Mouse (Mus musculus): ENCODE measurements at regions not wholly inside any gene's neighbourhood (a gene's known extent, or its start where the extent isn't known, plus 50 kb on each side); places are given as distances from the start of the nearest gene placed in this dataset.
A peak's percentile ranks its signal among the peaks of the same experiment; 100 is the strongest.

DNA sequence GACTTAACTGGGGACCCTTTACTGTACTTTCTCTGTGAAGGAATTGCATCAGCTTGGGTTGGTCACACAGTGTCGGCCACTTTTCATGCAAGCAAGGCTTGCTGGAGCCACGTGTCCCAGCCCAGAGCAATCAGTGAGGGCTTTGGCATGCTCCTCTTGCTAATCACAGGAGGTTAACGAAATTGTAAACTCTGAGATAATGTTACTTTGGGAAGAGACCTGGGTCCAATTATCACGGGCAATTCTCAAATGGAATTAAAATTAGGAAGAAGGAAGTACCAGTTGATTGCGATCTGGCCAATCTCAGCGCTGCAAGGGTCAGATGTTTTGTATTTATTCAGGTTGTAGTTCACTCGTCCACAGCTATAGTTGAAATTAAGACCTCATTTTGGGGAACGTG lies 153.2 kb downstream of the Dusp6 start:
- no peak for DNase-seq (ENCODE audit: low read depth, low spot score)

DNA sequence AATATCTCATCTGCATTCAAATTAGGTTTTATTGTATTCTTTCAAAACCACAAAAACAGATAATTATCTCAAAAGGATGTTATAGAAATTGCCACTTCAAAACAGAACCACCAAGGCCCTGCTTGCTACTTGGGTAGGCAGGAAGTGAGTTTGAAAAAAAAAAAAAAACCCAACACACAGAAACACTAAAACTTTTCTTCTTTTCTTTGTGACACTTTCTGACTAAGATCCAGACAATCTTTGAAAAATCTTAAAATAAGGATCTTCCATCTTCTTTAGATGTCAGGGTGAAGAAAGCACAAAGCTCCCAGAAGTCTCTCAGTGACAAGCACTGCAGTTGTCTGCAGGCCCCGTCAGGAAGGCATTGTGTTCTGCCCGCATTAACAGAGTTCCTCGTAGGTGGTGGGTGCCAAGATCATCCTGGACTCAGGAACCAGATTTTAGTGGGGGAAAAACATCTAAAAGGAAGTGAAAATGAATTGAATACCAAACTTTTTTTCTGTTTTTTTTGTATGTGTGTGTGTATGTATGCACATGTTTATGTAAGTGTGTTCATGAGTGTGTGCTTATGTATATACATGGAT lies 154.0 kb downstream of the Dusp6 start:
- peak; percentile 38 for DNase-seq (ENCODE audit: low read depth, low spot score)

- no peak for DNase-seq (ENCODE audit: low read depth, low spot score)
These were observed 154.6 kb downstream of the Dusp6 start for GRCm38 (mm10) chr10:99417591-99417990.

DNA sequence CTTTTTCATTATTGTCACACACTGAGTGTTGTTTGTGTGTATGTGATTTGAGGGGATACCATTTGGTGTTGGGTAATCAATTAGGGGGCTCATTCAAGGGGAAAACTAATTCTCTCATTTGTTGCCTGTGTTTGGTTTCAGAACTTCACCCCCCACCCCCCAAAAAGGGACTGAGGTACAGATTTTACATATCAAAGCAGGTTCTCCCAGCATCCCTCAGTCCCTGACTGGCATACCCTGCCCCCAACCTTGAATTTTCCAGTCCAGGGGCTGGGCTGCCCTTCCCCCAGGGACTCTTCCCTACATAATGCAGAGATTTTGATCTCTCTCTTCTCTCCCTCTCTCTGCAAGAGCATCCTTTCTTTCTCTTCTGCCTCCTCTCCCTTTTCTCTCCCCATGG lies 155.5 kb downstream of the Dusp6 start:
- DNase-seq (ENCODE audit: low read depth, low spot score), result no peak

- DNase-seq (ENCODE audit: low read depth, low spot score), result no peak
These were observed 156.5 kb downstream of the Dusp6 start for GRCm38 (mm10) chr10:99419532-99419931.

DNA sequence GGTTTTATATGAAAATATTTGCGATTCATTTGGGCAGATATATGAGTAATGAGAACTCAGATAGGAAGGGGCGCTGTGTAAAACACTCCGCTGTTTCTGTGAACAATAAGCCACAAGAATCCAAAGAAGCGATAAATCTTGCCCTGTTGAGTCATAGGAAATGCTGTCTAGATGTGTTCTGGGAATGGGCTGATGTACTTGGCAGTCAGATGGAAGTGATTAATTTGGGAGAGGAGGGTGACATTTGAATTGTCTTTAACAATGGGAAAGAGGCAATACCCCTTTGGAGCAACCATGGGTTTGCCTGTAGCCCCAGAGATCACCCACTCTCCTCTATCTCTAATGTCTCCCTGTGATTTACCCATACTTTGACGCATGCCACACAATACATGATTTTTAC lies 160.4 kb downstream of the Dusp6 start:
- DNase-seq (ENCODE audit: low read depth, low spot score), result no peak

GRCm38 (mm10) chr10:99425265-99425664 lies 162.2 kb downstream of the Dusp6 start:
- no peak for DNase-seq (ENCODE audit: low read depth, low spot score)

- no peak for DNase-seq (ENCODE audit: low read depth, low spot score)
These were observed 167.1 kb downstream of the Dusp6 start for GRCm38 (mm10) chr10:99430175-99430574.

DNA sequence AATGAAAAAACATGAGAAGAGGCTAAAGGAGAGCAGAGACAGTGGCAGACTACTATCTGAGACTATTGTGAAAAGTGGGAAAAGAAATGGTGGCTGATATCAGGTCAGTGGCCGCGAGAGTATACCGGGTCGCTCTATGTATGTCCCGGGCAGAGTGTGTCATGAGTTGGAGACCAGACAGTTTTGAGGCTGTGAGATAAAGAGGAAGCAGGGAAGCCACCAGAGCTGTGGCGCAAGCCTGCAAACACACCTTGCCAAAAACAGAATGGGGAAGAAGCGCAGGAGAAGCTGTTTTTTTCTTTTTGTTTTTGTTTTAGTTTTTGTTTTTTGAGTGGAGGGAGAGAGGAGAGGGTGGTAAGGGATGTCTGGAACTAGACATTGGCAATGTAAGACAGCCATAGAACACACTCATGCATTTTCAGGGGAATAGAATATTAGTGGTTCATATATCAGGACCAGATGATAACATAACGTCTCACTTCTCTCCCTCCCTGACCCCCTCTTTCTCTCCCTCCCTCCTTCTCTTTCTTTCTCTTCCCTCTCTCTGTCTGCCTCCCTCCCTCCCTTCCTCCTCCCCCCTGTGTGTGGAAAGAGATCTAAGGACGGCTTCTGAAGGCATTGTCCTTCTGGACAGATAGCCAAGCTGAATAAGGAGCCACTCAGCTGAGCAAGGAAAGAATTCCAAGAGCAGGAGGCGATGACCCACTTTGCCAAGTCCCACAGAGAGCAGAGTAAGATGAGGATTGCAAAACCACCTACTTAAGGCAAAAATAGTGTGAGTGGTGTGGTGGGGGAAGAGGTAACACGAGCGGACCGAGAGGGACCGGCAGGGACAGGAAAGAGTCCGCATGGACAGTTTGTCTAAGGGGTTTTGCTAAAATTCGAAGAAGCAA lies 167.9 kb downstream of the Dusp6 start:
- peak; percentile 70 for DNase-seq (ENCODE audit: low read depth, low spot score)

DNA sequence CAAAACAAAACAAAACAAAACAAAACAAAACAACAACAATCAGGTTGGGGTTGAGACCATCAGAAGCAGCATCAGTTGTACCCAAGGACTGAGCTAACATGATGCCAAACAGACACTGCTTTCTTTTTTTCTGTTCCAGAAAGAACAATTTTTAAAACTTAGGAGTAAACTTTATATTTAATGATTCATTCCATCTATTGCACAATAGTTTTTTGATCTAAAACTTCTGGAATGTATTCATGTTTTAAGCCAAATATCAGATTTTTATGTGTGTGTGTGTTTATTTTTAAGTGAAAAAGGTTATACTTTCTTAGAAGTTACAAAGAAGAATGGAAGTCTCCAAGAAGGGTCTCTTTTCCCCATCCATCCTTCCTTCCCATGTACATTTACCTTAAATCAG lies 174.0 kb downstream of the Dusp6 start:
- DNase-seq (ENCODE audit: low read depth, low spot score), result no peak

- no peak for DNase-seq (ENCODE audit: low read depth, low spot score)
These were observed 177.1 kb downstream of the Dusp6 start for GRCm38 (mm10) chr10:99440169-99440568.

DNA sequence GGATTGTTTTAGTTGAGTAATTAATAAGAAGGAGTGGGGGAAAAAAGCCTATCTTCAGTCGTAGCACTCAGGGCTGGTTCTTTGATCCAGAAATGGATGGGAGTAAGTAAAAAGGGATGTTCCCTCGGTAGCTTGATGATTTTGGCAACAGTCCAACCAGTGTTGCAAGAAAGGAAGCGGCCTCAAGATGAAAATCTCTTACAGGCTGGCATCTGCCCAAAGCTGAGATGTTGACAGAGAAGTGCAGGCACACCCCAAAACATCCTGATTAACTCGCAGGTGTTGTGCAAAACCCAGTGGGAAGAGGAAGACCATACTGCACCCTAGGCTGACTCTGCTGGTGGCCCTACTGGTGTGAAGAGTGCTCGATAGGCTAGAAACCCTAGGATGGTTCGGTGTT lies 178.0 kb downstream of the Dusp6 start:
- no peak for DNase-seq (ENCODE audit: low read depth, low spot score)

GRCm38 (mm10) chr10:99441931-99442330 lies 178.9 kb downstream of the Dusp6 start:
- no peak for DNase-seq (ENCODE audit: low read depth, low spot score)

DNA sequence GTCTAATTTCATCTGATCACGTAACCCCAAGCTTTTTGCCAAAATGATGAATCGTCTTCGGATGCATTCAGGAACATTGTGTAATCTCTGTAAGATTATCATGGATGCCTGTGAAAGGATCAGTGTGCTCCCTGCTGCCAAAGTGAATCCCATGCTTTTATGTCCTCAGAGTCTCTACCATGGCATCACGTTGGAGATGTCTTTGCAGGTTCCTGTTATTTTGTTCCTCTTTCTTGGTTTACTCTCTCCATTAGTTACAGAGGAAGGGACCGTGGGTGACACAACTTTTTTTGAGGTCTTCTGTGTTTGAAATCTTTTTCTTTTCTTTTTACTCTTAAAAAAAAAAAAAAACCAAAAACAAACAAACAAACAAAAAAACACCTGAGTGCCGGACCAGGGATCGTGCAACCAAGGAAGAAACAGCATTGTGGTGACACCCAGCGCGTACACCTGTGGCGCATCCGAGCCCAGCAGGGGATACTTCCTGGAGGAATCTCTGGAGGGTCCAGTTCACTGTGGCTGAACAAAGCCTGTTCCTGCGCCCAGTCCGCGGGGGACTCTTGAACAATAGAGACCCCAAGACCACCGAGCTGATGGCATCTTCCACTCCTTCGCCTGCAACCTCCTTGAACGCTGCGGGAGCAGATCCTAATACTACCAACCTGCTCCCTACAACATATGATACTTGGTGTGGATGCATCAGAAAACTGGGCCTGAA lies 180.6 kb downstream of the Dusp6 start:
- DNase-seq (ENCODE audit: low read depth, low spot score), result no peak

- DNase-seq (ENCODE audit: low read depth, low spot score), result peak; percentile 73
These were observed 187.9 kb downstream of the Dusp6 start for GRCm38 (mm10) chr10:99450714-99451625.

GRCm38 (mm10) chr10:99451639-99452417 lies 188.8 kb downstream of the Dusp6 start:
- no peak for DNase-seq (ENCODE audit: low read depth, low spot score)

- DNase-seq (ENCODE audit: low read depth, low spot score), result no peak
These were observed 193.1 kb downstream of the Dusp6 start for GRCm38 (mm10) chr10:99456180-99456579.

DNA sequence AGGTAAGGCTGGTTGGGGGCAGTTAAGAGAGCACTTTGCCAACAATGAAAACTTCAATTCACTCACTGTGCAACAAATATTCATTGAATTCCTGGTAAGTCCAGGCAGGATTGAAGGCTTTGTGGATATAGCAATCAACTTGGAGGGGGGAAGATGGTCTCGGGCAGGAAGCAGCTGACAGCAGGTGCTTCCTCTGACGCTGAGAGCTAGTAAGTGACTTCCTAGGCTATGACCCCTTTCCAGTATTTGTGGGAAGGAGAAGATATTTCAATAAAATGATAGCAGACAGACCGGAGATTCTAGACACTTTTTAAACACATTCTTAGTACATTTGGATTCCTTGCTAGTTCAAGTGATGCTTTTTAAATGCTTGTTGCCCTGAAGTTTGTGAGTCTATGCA lies 195.0 kb downstream of the Dusp6 start:
- DNase-seq (ENCODE audit: low read depth, low spot score), result no peak

DNA sequence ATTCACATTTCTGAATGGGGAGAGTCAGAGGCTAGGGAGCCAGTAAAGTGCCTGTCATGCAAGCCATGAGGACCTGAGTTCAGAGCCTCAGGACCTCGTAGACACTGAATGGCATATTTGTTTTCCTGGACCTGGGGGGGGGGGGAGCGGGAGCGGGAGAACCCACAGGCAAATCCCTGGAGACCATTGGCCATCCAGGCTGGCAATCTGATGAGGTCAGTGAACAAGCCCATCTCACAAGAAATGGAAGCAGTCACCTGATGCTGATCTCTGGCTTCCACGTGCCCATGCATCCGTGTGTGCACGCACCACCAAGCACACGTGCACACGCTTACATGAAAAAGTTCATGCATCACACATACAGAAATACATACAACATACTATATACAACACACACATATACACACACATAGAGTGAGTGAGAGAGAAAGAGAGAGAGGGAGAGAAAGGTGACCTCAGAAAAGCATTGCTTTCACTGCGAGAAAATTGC lies 196.2 kb downstream of the Dusp6 start:
- DNase-seq (ENCODE audit: low read depth, low spot score), result no peak

DNA sequence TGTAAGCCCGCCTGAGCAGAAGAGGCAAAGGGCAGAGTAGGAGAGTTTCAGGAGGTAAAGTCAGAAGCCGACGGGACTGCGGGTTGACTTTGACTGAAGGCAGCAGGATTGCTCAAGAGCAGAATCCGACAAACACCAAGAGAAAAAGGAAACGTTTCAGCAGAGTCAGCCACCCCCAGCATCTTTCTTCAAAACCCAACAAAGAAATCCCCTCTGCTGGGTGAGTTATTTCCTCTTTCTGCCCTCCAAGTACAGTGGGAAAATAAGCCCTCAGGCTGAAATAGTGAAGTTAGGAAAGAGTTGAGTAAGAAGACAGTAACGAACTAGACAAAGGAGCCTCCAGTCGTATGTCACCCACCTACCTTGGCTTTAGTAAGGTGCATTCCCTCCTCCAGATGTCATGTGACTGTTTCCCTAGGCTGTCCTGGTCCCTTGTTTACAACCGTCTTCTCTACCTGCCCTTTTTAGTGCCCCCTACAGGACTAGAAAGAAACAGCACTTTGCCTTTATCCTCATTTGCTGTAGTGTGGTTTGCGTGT lies 196.9 kb downstream of the Dusp6 start:
- peak; percentile 86 for DNase-seq (ENCODE audit: low read depth, low spot score)
